Mouse (Mus musculus): ENCODE measurements around the gene Lmf1.

Gene Lmf1

GRCm38 (mm10) chr17:25643517-25644294 is 64.8 kb downstream of the Lmf1 start:
- DNase-seq (ENCODE audit: low read depth): no peak

- DNase-seq (ENCODE audit: low read depth): no peak
These were observed 65.9 kb downstream of the Lmf1 start for GRCm38 (mm10) chr17:25644761-25645160.

GRCm38 (mm10) chr17:25645661-25646060 is 66.8 kb downstream of the Lmf1 start:
- DNase-seq (ENCODE audit: low read depth): no peak

- DNase-seq (ENCODE audit: low read depth): no peak
These were observed 69.0 kb downstream of the Lmf1 start for GRCm38 (mm10) chr17:25647901-25648300.

- DNase-seq (ENCODE audit: low read depth): no peak
These were observed 69.9 kb downstream of the Lmf1 start for GRCm38 (mm10) chr17:25648678-25649216.

GRCm38 (mm10) chr17:25650726-25651125 is 71.8 kb downstream of the Lmf1 start:
- DNase-seq (ENCODE audit: low read depth): no peak

GRCm38 (mm10) chr17:25652272-25652671 is 73.4 kb downstream of the Lmf1 start:
- no peak for DNase-seq (ENCODE audit: low read depth)

- DNase-seq (ENCODE audit: low read depth): no peak
These were observed 77.4 kb downstream of the Lmf1 start for GRCm38 (mm10) chr17:25656142-25656825.

- no peak for DNase-seq (ENCODE audit: low read depth)
These were observed 77.9 kb downstream of the Lmf1 start for GRCm38 (mm10) chr17:25656826-25657189.

GRCm38 (mm10) chr17:25663213-25663835 is 84.4 kb downstream of the Lmf1 start:
- no peak for DNase-seq (ENCODE audit: low read depth)

- DNase-seq (ENCODE audit: low read depth): no peak
These were observed 86.6 kb downstream of the Lmf1 start for GRCm38 (mm10) chr17:25665485-25665884.

GRCm38 (mm10) chr17:25665891-25666290 is 87.0 kb downstream of the Lmf1 start:
- DNase-seq (ENCODE audit: low read depth): no peak

GRCm38 (mm10) chr17:25668481-25669055 is 89.7 kb downstream of the Lmf1 start:
- DNase-seq (ENCODE audit: low read depth): no peak

- no peak for DNase-seq (ENCODE audit: low read depth)
These were observed 94.1 kb downstream of the Lmf1 start for GRCm38 (mm10) chr17:25672982-25673381.

- DNase-seq (ENCODE audit: low read depth): no peak
These were observed 99.1 kb downstream of the Lmf1 start for GRCm38 (mm10) chr17:25677969-25678368.

GRCm38 (mm10) chr17:25679818-25680217 is 100.9 kb downstream of the Lmf1 start:
- DNase-seq (ENCODE audit: low read depth): no peak

GRCm38 (mm10) chr17:25681636-25682035 is 102.8 kb downstream of the Lmf1 start:
- no peak for DNase-seq (ENCODE audit: low read depth)

GRCm38 (mm10) chr17:25686323-25686722 is 107.4 kb downstream of the Lmf1 start:
- no peak for DNase-seq (ENCODE audit: low read depth)

- DNase-seq (ENCODE audit: low read depth): no peak
These were observed 110.0 kb downstream of the Lmf1 start for GRCm38 (mm10) chr17:25688922-25689321.

GRCm38 (mm10) chr17:25696263-25696662 is 117.4 kb downstream of the Lmf1 start:
- no peak for DNase-seq (ENCODE audit: low read depth)

GRCm38 (mm10) chr17:25698446-25698845 is 119.6 kb downstream of the Lmf1 start:
- peak; percentile 78 for DNase-seq (ENCODE audit: low read depth)

- no peak for DNase-seq (ENCODE audit: low read depth)
These were observed 122.1 kb downstream of the Lmf1 start for GRCm38 (mm10) chr17:25700863-25701496.
